Mouse (Mus musculus) olfactory bulb, adult 2 months (tissue): ENCODE measurements at regions not wholly inside any gene's neighbourhood (a gene's known extent, or its start where the extent isn't known, plus 50 kb on each side); places are given as distances from the start of the nearest gene placed in this dataset.

Experiments used
- H3K27ac ChIP-seq: fragments of 200-500 bp; 2 replicates; pipeline ENCODE4 v1.5.1; 2012; ENCODE audit warnings: low read depth, low read length; ENCODE audit not compliant: insufficient read depth
- H3K4me1 ChIP-seq: fragments of 200-500 bp; 2 replicates; pipeline ENCODE4 v1.6.1; 2012; ENCODE audit warnings: low read length; ENCODE audit not compliant: control insufficient read depth, insufficient read depth
- H3K4me3 ChIP-seq: fragments of 200-500 bp; 2 replicates; pipeline ENCODE4 v1.5.1; 2012; ENCODE audit warnings: mild to moderate bottlenecking, low read depth, low read length, moderate library complexity; ENCODE audit not compliant: insufficient read depth
- CTCF ChIP-seq: fragments of 200-500 bp; IDR thresholded peaks from 2 replicates; pipeline ENCODE4 v1.5.1; 2012; ENCODE audit warnings: low read depth, mild to moderate bottlenecking, low read length, moderate library complexity; ENCODE audit not compliant: insufficient read depth
- POLR2A ChIP-seq: fragments of 200-500 bp; IDR thresholded peaks from 2 replicates; pipeline ENCODE4 v1.6.1; 2012; ENCODE audit warnings: mild to moderate bottlenecking, low read depth, low read length, moderate library complexity; ENCODE audit not compliant: insufficient read depth
- WGBS: fragments of 180-500 bp; shearing (Covaris S2); methylation state at CpG from one replicate; pipeline ENCODE4 v1.1.7; 2018; 5-methylcytosine and 5-hydroxymethylcytosine counted together

DNA sequence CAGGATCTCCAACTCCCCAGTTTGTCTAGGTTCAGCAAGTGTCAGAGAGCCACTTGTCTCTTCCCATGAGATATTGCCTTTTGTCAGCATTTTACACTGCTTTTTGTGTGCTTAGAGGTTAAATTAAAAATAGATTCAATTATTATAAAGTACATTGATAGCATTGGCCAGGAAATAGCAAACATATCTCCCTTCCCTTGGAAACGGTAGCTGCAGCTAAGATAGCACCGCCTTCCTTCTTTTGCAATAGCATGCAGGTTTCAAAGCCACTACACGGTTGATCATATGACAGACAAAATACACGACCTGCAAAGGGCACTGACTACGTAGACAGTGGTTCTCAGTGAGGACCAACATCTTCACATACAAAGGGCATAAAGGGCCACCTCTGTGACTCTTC, 59.1 kb upstream of the Cnksr3 start:
- H3K4me1 ChIP-seq: no peaks in the 10 kb centered on the region
- no peak overlapping the region for H3K4me3 ChIP-seq
- no peak overlapping the region for H3K27ac ChIP-seq
- 81% methylated on average over 5 of the region's 5 CpGs for WGBS
- TF ChIP-seq POLR2A (no peak), CTCF (no peak)

DNA sequence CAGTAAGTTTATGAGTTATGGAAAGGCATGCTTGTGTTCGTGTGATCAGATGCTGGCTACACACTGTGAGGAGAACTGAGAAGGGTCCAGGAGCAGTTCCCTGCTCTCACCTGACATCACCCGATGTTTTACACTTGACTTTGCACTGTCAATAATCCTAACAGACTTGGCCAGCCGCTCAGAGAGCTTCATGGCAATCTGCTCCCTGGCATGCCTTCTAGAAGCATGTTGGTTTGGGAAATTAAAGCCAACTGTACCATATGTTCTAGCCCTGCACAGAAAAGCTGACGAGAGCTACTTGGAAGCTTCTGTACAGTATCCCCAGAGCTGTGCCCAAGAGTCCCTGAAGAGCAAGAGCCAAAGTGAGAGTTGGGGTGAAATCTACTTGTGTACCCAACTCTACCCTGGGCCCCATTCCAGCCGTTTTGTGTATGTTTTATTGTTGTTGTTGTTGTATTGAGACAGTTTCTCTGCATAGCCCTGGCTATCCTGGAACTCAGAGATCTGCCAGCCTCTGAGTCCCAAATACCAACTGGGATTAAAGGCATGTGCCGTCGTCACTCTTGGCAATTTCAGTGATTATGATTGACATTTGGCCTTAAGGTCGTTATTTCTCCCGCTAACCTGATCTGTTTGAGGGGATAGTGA, 56.5 kb upstream of the Cnksr3 start:
- WGBS: 65% methylated on average over 9 of the region's 9 CpGs
- no peak overlapping the region for H3K27ac ChIP-seq
- TF ChIP-seq CTCF (no peak), POLR2A (no peak)
- H3K4me1 ChIP-seq: no peaks in the 10 kb centered on the region
- H3K4me3 ChIP-seq: no peak overlapping the region

DNA sequence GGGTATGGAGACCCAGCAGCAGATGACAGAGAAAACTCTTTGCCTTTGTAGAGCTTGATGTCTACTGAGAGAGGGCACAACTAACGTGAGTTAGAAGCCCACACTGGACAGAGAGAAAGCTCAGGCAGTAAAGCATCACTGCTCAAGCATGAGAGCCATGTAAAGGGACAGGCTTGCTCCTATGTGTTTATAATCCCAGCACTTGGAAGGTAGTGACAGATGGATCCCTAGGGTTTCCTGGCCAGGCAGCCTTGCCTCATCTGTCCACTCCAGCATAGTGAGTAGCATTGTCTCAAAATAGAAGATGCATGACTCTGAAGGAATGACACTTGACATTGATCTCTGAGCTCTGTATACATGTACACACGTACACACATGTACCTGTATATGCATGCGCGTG, 55.9 kb upstream of the Cnksr3 start:
- H3K4me1 ChIP-seq: no peaks in the 10 kb centered on the region
- no peak overlapping the region for H3K4me3 ChIP-seq
- TF ChIP-seq POLR2A (no peak), CTCF (no peak)
- no peak overlapping the region for H3K27ac ChIP-seq
- 97% methylated on average over 4 of the region's 4 CpGs for whole genome bisulfite sequencing

DNA sequence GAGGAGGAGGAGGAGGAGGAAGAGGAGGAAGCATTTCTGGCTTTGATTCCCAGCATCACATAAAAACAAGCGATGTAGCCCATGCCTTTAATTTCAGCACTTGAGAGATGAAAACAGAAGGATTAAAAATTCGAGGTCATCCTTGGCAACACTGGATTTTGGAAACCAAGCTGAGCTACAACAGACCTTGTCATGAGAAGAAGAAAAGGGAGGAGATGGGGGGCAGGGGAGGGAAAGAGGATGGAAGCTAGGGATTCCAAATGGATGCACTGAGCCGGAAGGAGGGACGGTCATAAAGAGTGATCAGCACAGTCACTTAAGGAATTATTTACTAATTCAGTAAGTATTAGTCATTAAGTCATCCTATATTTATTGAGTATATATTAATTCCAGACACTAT, 55.1 kb upstream of the Cnksr3 start:
- H3K27ac ChIP-seq: no peak overlapping the region
- H3K4me3 ChIP-seq: no peak overlapping the region
- TF ChIP-seq CTCF: no peak
- TF ChIP-seq POLR2A: no peak
- WGBS: 69% methylated on average over 4 of the region's 4 CpGs
- no peaks in the 10 kb centered on the region for H3K4me1 ChIP-seq

- no peak overlapping the region for H3K27ac ChIP-seq
- no peaks in the 10 kb centered on the region for H3K4me1 ChIP-seq
- 50% methylated on average over 9 of the region's 9 CpGs for WGBS
- TF ChIP-seq POLR2A (no peak), CTCF (no peak)
- H3K4me3 ChIP-seq: no peak overlapping the region
Measured at GRCm38 (mm10) chr10:7265412-7265811, 53.4 kb upstream of the Cnksr3 start.

GRCm38 (mm10) chr10:7264721-7265120, 52.7 kb upstream of the Cnksr3 start:
- no peak for TF ChIP-seq POLR2A
- TF ChIP-seq CTCF: no peak
- 38% methylated on average over 4 of the region's 4 CpGs for WGBS
- Histone ChIP-seq H3K4me3 (no peak overlapping the region), H3K4me1 (no peaks in the 10 kb centered on the region), H3K27ac (no peak overlapping the region)
